Mouse (Mus musculus): ENCODE data around the gene Krt32.

DNA sequence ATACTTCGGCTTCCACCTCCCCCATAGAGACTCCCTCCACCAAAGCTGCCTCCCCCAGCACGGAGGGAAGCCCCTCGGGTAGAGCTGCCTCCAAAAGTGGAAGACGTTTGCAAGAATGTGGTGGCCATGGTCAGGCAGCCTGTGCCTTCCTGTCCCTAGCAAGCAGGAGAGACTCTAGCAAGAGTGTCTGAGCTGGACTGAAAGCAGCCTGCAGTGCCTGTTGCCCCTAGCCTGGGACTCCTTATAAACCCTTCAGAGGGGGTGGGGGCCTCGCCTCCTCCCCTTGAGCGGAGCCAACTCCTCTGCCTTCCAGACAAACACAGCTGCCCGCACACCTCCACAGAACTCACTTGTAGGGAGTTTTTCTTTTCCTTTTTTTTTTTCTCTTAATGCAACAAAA is 47.7 kb upstream of the Krt32 start, which contains the start of gene Krt15:
- TF ChIP-seq POLR2A (IDR thresholded peaks at IDR 0.05; ENCODE audit: insufficient read depth, low read depth, low read length) (no peak), CTCF (IDR thresholded peaks at IDR 0.05; ENCODE audit: insufficient read depth, low read depth, low read length) (no peak)

All from olfactory bulb, adult 2 months (tissue).